Mouse (Mus musculus) c-Kit-negative CD71-positive TER-119-positive erythroid progenitor cells, embryonic 14.5 days (primary cell): Measurements from ENCODE around the gene Lep.

ENCODE experiments used
- DNase-seq: peaks from one replicate; pipeline ENCODE4 v3.0.0-alpha.2; 2013; ENCODE audit warnings: low read depth, low spot score

Gene Lep

GRCm38 (mm10) chr6:29044029-29044428 lies 16.0 kb upstream of the Lep start:
- DNase-seq: no peak

- no peak for DNase-seq
Measured at GRCm38 (mm10) chr6:29049926-29050325, 10.1 kb upstream of the Lep start.

GRCm38 (mm10) chr6:29052188-29052587 lies 7.8 kb upstream of the Lep start:
- no peak for DNase-seq

- DNase-seq: no peak
Measured at GRCm38 (mm10) chr6:29053181-29053580, 6.8 kb upstream of the Lep start.

- DNase-seq: no peak
Measured at GRCm38 (mm10) chr6:29056377-29056776, 3.6 kb upstream of the Lep start.

GRCm38 (mm10) chr6:29066389-29066790 lies 6.4 kb downstream of the Lep start:
- no peak for DNase-seq

- DNase-seq: no peak
Measured at GRCm38 (mm10) chr6:29072258-29072657, 12.2 kb downstream of the Lep start.

GRCm38 (mm10) chr6:29073462-29074132 lies 13.6 kb downstream of the Lep start:
- no peak for DNase-seq

GRCm38 (mm10) chr6:29074133-29074469 lies 14.1 kb downstream of the Lep start:
- DNase-seq: no peak

GRCm38 (mm10) chr6:29079291-29079690 lies 19.3 kb downstream of the Lep start:
- no peak for DNase-seq

- DNase-seq: no peak
Measured at GRCm38 (mm10) chr6:29081826-29082363, 21.9 kb downstream of the Lep start.

- DNase-seq: no peak
Measured at GRCm38 (mm10) chr6:29082776-29083354, 22.8 kb downstream of the Lep start.

- no peak for DNase-seq
Measured at GRCm38 (mm10) chr6:29084401-29084800, 24.4 kb downstream of the Lep start.

GRCm38 (mm10) chr6:29087921-29088709 lies 28.1 kb downstream of the Lep start:
- no peak for DNase-seq

GRCm38 (mm10) chr6:29092234-29092633 lies 32.2 kb downstream of the Lep start:
- DNase-seq: no peak

- no peak for DNase-seq
Measured at GRCm38 (mm10) chr6:29092904-29093303, 32.9 kb downstream of the Lep start.

GRCm38 (mm10) chr6:29099536-29100170 lies 39.6 kb downstream of the Lep start:
- DNase-seq: no peak

GRCm38 (mm10) chr6:29100423-29100822 lies 40.4 kb downstream of the Lep start:
- no peak for DNase-seq

- no peak for DNase-seq
Measured at GRCm38 (mm10) chr6:29101248-29101864, 41.3 kb downstream of the Lep start.

- no peak for DNase-seq
Measured at GRCm38 (mm10) chr6:29108376-29108775, 48.4 kb downstream of the Lep start.

GRCm38 (mm10) chr6:29111501-29111900 lies 51.5 kb downstream of the Lep start:
- DNase-seq: no peak

GRCm38 (mm10) chr6:29115756-29116155 lies 55.7 kb downstream of the Lep start:
- no peak for DNase-seq
